Mouse (Mus musculus) gastrocnemius, postnatal 14 days (tissue): Measurements from ENCODE around the gene Ntng1. TPM values are rescaled to one million over a fixed set of nuclear protein-coding genes. Genes with fewer than 3 reads are reported as not detected.

ENCODE experiments used
- DNase-seq: peaks from one replicate; pipeline ENCODE4 v3.0.0; 2021; ENCODE audit warnings: mixed read lengths
- intact Hi-C: fragments of 180-260 bp; cut with DNase I; formaldehyde crosslinking; loops from one replicate; pipeline ENCODE4 v1.15.1; 2025; ENCODE audit warnings: low total_unique reads
- total RNA-seq, 2 experiments: library from RNA; stranded (reverse); gene quantifications; 2 replicates each; pipeline ENCODE4 v1.2.3; 2021

Ntng1 gene
- total RNA-seq, 2 experiments from 2014 or later: 0.60 to 0.92 TPM

GRCm38 (mm10) chr3:109942960-109943359, 200.9 kb downstream of the Ntng1 start:
- no peak for DNase-seq
- intact Hi-C loops: no loop called here

DNA sequence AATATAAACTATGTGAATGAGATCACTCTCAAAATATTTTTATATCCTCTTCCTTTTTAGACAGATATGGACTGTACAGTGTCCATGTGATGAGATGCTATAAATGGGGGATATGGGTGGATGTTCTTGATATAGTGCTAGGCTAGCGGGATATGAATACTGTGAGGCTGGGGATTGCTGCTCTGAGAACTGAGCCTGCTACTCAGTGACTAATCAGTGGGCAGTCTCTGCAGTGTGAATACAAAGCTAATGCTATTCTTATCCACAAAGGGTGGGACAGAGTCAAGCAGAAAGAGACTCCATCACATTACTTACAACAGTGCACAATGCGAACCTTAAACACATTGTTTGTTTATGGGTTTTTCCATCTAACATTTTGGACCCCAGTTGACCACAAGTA, 206.2 kb downstream of the Ntng1 start:
- intact Hi-C loops: no loop called here
- no peak for DNase-seq

DNA sequence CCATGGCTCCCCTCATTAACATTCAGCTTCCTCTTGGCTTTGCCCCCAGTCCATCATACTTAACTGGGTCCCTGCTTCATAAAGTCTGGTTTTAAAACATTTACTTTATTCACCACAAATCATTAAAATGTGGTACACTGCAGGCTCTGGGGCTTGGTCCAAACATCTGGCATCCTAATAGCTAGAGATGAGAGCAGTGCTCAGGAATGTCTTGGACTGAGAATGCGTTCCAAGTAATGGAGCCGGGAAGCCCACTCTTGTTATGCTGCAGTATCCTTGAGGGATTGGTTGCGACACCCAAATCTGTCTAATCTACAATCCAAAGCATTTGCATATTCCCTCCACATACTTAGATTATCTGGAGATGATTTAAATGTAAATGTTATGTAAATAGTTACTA, 207.5 kb downstream of the Ntng1 start:
- intact Hi-C loops: no loop called here
- peak; percentile 54 for DNase-seq

DNA sequence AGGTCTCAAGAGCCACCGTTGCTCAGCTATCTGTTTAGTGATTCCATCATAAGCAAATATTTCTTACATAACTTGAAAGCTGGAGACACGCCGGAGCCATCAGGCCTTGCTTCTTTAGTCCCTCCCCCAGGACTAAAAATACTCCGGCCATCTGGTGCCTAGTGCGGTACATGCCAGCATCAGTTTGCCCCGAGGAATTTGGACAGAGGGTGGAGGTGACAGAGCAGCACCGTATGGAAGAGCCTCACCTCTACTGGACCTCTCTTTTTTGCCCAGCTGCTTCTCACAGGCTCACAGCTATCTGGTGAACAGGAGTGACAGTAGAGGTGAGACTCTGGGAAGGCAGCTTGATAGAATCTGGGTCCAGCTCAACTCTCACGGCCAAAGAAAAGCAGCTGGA, 211.6 kb downstream of the Ntng1 start:
- DNase-seq: peak; percentile 34
- intact Hi-C loops: no loop called here

GRCm38 (mm10) chr3:109931021-109931420, 212.8 kb downstream of the Ntng1 start:
- intact Hi-C loops: no loop called here
- DNase-seq: no peak

DNA sequence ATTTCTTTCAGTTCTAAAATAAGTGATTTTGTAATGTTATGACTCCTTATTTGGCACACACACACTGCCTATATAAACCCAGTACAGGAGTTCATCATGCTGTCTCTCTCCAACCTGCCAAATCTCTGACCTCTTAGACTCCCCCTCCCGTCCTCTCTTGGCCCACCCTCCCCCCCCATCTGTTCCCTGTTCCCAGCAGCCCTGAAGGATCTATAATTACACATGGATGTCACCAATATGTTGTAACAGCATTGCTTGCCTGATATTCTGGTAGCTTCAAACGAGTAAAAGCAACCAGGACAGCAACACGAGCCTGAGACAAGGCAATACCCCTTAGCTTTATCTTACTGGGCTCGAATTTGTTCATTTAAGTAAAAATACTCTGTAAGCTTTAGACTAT, 220.0 kb downstream of the Ntng1 start:
- intact Hi-C loops: no loop called here

GRCm38 (mm10) chr3:109918996-109919395, 224.8 kb downstream of the Ntng1 start:
- DNase-seq: no peak
- intact Hi-C loops: no loop called here

More for the DNA sequence above, 220.0 kb downstream of the Ntng1 start:
- no peak for DNase-seq

DNA sequence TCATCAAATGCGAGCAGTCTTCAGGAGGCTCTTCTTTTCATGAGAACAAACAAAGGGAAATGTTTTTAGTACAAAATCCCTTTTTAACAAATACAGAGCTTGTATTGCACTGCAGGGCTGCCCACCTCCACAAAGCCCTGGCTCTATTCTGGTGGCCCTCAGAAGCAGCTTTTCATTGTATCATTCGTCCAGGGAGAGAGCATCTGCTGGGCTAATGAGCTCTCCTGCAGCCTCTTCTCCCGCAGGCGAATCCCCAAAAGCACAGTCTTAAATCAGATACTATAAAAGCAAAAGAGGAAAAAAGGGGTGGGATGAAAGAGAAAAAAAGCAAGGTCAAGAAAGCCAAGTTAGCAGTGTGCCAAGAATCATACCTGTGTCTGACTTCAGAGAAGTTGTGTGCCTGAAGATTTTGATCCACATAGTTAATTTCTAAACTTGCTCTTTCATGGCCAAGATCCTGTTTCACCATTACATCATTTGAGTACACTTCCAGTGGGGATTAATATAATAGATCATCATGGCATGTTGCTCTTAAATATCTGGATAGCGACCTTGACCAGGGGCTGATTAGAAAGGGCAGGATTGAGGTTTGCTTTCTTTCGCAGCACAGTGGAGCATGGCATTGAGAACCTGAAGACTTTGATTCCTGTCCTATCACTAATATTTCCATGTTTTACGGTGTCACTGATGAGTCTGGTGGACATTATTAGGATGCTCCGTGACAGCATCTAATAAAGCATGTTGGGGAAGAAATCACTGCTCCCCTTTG, 225.7 kb downstream of the Ntng1 start:
- DNase-seq: no peak
- intact Hi-C loops: no loop called here

DNA sequence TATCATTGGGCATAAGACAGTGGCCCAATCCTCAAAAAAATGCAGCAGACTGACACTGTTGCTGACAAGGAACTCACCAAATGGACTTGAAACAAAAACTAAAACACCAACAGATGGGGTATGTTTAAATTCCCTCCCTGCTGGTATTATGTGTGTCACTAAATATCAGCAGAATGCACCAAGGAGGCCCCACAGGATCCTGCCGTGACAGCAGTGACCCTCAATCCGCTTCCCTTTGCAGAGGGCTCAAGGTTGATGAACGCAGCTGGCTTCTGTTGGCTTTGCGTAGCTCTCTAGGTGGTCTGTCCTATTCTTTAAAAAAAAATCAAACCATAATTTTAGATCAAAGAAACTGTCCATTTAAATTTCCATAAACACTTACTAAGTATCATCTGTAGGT, 226.7 kb downstream of the Ntng1 start:
- intact Hi-C loops: no loop called here

DNA sequence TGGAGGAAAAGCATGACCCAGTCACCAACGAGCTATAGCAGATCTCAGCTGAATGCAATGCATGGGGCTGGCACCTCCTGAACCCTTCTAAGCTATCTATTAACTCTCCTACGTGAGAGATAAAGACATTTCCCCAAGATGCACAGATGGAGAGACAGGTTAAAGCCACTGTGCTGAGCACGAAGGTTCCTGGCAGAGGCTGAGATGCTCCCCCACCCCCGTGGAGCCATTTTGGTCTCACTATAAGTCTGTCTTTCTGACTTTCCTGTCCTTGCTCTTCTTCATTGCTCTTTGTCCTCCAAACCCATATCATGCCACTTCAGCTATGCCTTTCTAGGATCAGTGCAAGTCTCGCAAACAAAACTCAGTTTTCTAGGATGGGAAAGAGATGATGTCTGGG, 229.6 kb downstream of the Ntng1 start:
- intact Hi-C loops: no loop called here
- DNase-seq: no peak

More for the DNA sequence above, 226.7 kb downstream of the Ntng1 start:
- DNase-seq: no peak

DNA sequence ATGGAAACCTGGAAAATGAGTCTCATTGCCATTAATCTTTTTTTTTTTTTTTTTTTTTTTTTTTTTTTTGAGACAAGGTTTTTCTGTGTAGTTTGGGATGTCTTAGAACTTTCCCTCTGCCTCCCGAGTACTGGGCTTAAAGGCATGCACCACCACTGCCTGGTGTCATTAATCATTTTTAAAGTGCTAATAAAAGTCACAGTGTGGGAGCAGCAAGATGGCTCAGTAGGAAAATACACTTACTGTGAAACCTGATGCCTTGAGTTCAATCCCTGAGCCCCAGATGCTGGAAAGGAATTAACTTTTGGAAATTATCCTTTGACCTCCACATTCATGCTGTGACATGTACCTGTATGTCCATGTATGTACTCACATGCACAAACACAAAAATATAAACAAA, 253.2 kb downstream of the Ntng1 start:
- intact Hi-C loops: no loop called here
- no peak for DNase-seq

DNA sequence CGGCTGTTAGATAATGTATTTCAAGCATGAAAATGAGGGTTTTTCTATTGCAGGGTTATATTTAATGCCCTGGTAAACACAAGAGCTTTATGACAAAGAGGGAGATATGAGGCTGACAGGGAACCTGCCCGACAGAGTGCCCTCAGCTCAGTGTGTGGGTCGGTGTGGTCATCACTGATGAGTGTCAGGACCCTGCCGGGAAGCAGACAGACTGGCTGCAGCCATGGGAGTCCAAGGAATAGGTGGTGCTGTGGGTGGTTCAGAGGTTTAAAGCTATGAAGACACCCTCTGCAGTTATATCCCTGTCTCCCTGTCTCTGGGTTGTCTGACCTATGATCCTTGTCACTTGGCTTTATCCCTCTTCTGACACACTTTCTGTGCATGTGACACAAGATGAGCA, 258.1 kb downstream of the Ntng1 start:
- intact Hi-C loops: no loop called here
- no peak for DNase-seq

DNA sequence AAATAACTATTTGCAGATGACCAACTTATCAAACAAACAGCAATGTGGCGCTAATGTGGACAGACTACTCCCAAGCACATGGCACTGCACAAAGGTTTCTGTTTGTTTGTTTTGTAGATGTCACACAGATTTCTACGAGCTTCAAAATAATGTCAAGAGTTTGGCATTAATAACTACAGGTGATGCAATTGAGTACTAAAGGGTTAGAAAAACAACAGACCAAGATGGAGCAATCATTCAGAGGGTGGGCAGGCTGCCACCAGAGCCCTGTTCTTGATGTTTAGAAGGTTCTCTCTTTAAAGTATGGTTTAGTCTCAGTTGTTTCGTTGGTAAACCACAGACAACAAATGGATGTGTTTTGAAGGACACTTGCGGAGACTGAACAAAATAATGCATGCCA, 264.8 kb downstream of the Ntng1 start:
- intact Hi-C loops: no loop called here
- no peak for DNase-seq

GRCm38 (mm10) chr3:109871986-109872385, 271.8 kb downstream of the Ntng1 start:
- no peak for DNase-seq
- intact Hi-C loops: no loop called here

GRCm38 (mm10) chr3:109858276-109858675, 285.5 kb downstream of the Ntng1 start:
- DNase-seq: no peak
- intact Hi-C loops: no loop called here

- intact Hi-C loops: no loop called here
- no peak for DNase-seq
Measured at GRCm38 (mm10) chr3:109854449-109855155, 289.2 kb downstream of the Ntng1 start.

DNA sequence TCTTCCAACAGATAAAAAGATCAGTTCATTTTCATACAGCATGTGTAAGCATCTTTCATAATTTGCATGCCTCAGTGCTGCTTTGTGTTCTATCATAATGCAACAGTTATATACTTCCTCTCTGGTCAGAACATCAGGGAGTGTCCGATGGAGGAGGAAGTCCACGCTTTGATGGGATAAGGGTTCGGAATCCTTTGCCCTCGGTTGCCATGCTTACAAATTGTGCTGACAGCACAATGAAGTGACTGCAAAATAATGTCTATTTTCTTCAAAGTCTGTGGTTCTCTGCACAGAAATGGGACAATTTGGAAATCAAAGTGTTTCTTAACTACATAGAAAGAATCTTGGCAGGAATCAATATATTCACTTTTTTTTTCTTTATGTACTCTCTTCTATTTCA, 297.2 kb downstream of the Ntng1 start:
- no peak for DNase-seq
- intact Hi-C loops: no loop called here

DNA sequence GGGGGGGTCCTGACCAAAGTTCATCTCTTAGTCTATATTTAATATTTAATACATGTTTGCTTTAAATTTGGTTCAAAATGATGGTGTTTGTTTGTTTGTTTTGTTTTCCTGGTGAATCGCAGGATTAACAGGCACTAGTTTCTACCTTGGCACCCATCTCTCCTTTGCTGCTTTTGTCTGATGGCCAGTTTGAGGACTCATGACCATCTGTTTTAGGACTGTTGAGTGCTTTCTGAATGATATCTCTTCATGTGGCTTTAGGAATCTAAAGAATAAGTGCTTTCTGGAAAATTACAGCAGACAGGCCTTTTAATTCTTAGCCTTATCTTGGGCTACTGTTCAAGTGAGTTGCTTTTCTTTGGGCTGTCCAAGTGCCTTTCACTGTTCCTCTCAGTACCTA, 318.0 kb downstream of the Ntng1 start:
- intact Hi-C loops: no loop called here
- DNase-seq: no peak

- DNase-seq: no peak
- intact Hi-C loops: no loop called here
Measured at GRCm38 (mm10) chr3:109822803-109823474, 320.9 kb downstream of the Ntng1 start.

DNA sequence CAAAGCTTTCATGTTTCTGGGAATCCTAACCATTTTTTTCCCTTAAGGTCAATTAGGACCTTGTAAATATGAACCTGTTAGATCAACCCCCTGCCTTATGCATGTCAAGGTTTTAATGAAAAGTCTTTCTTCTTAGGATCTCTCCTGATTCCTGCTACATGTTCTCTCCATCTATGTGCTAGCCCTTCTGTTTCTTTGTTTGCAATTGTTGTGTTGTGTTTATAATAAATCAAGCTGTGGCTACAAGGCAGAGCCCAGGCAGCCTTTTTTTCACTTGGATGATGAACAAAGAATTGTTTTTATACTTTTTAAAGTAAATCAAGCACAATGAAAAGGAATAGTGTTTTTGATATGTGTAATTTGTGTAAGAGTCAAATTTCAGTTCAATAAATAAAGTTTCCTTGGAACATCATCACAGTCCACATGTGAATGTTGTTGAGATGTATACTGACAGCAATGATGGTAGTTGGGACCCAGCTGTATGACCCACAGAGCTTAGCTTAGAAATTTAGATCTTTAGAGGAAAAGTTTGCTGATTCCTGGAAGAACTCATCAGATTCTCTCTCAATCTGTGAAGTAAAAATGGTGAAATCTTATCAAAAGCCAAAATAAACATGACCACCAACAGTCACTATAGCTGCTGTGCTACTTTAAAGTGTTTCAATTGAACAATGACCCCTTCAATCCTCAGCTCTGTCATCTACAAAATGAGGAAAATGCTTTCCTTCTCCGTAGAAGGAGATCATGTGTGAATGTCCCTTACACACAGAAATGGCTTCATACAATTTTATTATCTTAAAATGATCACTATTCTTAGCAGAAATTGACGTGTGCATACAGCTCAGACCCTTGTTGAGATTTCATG, 324.8 kb downstream of the Ntng1 start:
- DNase-seq: no peak
- intact Hi-C loops: no loop called here
